Mouse (Mus musculus) C2C12 (cell line): Measurements from ENCODE around the gene Nkx2-3.

Experiments
- CEBPB ChIP-seq: IDR thresholded peaks from one replicate; pipeline ENCODE4 v1.6.1; 2011; ENCODE audit warnings: low read depth, mild to moderate bottlenecking, control low read depth, moderate library complexity
- CTCF ChIP-seq: IDR thresholded peaks from one replicate; pipeline ENCODE4 v1.5.1; 2011; ENCODE audit not compliant: control insufficient read depth, insufficient read depth, insufficient read length
- FOSL1 ChIP-seq: IDR thresholded peaks from one replicate; pipeline ENCODE4 v1.8.0; 2011; ENCODE audit warnings: mild to moderate bottlenecking, low read length; ENCODE audit not compliant: poor library complexity, insufficient read depth, severe bottlenecking
- MYOG ChIP-seq: IDR thresholded peaks from one replicate; pipeline ENCODE4 v1.6.1; 2011; ENCODE audit not compliant: control insufficient read depth, insufficient read length; ENCODE audit errors: extremely low read depth
- USF1 ChIP-seq: IDR thresholded peaks from one replicate; pipeline ENCODE4 v1.6.1; 2011; ENCODE audit warnings: low read depth, mild to moderate bottlenecking, control low read depth, moderate library complexity

DNA sequence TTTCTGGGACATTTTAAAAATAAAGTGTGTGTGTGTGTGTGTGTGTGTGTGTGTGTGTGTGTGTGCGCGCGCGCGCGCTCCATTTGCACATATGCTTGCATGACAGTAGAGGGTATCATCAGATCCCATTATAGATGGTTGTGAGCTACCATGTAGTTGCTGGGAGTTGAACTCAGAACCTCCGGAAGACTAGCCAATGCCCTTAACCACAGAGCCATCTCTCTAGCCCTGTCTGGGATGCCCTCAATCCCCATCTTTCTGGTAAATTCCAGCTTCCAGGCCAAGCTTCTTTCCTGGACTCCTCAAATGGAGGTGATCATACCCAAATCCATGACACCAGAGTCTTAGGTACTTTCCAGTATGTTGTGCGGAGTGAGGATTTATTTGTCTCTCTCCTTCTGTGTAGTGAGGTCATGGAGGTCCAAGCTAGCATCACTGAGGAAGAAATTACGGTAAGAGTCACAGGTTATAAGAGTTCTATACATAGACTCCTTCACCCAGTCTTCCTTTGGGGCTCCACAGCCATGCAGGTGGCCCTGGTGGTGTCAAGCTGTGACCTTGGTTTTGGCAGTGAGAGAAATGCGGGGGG, 5.7 kb downstream of the Nkx2-3 start:
- TF ChIP-seq USF1: no peak
- no peak for TF ChIP-seq CTCF
- no peak for TF ChIP-seq MYOG
- no peak for TF ChIP-seq CEBPB
- TF ChIP-seq FOSL1: no peak
